Mouse (Mus musculus) olfactory bulb, adult 2 months (tissue): ENCODE data around the gene Tnfrsf8. TPM values are rescaled to one million over a fixed set of nuclear protein-coding genes. Genes with fewer than 3 reads are reported as not detected.
A peak's percentile ranks its signal among the peaks of the same experiment; 100 is the strongest.

Experiments
- H3K27ac ChIP-seq: fragments of 200-500 bp; 2 replicates; pipeline ENCODE4 v1.5.1; 2012; ENCODE audit warnings: low read depth, low read length; ENCODE audit not compliant: insufficient read depth
- H3K4me1 ChIP-seq: fragments of 200-500 bp; 2 replicates; pipeline ENCODE4 v1.6.1; 2012; ENCODE audit warnings: low read length; ENCODE audit not compliant: control insufficient read depth, insufficient read depth
- H3K4me3 ChIP-seq: fragments of 200-500 bp; 2 replicates; pipeline ENCODE4 v1.5.1; 2012; ENCODE audit warnings: mild to moderate bottlenecking, low read depth, low read length, moderate library complexity; ENCODE audit not compliant: insufficient read depth
- CTCF ChIP-seq: fragments of 200-500 bp; IDR thresholded peaks from 2 replicates; pipeline ENCODE4 v1.5.1; 2012; ENCODE audit warnings: low read depth, mild to moderate bottlenecking, low read length, moderate library complexity; ENCODE audit not compliant: insufficient read depth
- POLR2A ChIP-seq: fragments of 200-500 bp; IDR thresholded peaks from 2 replicates; pipeline ENCODE4 v1.6.1; 2012; ENCODE audit warnings: mild to moderate bottlenecking, low read depth, low read length, moderate library complexity; ENCODE audit not compliant: insufficient read depth
- WGBS: fragments of 180-500 bp; shearing (Covaris S2); methylation state at CpG from one replicate; pipeline ENCODE4 v1.1.7; 2018; 5-methylcytosine and 5-hydroxymethylcytosine counted together
- polyA plus RNA-seq: library from polyadenylated mRNA; stranded (reverse); fragments of >200 nt; gene quantifications from 2 replicates; pipeline ENCODE4 v1.2.4, GENCODE M21; 2012; ENCODE audit warnings: low replicate concordance; ENCODE audit not compliant: missing spikeins, insufficient read depth, insufficient read length

Tnfrsf8 gene
- polyA plus RNA-seq, 1 experiment = not detected

DNA sequence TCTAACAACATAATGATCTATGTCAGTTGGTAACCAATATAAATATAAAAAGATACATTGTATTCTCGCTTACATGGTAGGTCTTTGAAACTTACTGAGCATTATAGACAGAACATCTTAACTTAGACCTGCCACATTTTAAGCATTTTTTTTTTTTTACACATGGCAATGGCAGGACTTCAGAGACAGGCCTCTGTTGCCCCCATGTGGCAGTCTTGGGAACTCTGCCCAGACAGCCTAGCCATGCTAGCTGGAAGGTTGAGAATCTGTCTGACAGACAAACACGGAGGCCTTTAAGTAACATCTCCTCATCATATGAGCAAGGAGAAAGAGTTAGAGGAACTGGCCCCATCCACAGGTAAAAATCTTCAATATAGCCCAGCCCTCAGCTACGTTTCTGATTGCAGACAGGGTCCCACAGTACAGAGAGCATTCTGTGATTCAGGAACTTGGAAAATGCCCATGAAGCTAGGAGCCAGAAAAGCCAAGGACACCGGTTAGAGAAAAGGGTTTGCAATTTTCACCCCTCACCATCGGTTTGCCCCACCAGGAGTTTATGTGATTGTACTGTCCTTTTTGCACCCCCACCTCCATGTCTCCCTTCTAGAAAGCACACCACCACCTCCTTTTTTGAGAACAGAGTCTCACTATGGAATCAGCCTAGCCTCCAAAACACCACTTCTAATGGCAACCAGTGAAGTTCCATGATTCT is 19.2 kb downstream of the Tnfrsf8 start:
- Histone ChIP-seq H3K4me3 (no peak overlapping the region), H3K4me1 (no peaks in the 10 kb centered on the region), H3K27ac (no peak overlapping the region)
- WGBS = 49% methylated on average over 5 of the region's 5 CpGs
- TF ChIP-seq POLR2A (no peak), CTCF (0 out of 2 replicates have a peak, but pooled peaks have one; percentile 32)

DNA sequence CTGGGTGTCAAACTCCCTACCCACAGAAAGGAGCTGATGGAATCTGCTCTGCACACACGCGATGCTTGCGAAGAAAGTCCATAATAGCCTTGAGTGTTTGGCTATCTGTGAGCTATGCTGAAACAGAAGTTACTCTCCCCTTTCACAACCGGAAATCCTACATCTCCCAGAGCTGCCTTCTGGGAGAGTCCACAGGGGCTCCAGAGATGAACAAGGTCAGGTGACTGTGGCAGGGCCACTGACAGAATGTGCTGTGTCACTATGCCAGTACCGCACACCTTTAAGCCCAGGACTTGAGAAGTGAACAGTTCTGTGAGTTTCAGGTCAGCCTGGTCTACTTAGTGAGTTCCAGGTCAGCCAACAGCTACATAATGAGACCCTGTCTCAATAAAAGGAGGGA is 20.4 kb downstream of the Tnfrsf8 start:
- WGBS = 89% methylated on average over 5 of the region's 5 CpGs
- TF ChIP-seq CTCF (no peak), POLR2A (no peak)
- Histone ChIP-seq H3K27ac (no peak overlapping the region), H3K4me3 (no peak overlapping the region), H3K4me1 (no peaks in the 10 kb centered on the region)

DNA sequence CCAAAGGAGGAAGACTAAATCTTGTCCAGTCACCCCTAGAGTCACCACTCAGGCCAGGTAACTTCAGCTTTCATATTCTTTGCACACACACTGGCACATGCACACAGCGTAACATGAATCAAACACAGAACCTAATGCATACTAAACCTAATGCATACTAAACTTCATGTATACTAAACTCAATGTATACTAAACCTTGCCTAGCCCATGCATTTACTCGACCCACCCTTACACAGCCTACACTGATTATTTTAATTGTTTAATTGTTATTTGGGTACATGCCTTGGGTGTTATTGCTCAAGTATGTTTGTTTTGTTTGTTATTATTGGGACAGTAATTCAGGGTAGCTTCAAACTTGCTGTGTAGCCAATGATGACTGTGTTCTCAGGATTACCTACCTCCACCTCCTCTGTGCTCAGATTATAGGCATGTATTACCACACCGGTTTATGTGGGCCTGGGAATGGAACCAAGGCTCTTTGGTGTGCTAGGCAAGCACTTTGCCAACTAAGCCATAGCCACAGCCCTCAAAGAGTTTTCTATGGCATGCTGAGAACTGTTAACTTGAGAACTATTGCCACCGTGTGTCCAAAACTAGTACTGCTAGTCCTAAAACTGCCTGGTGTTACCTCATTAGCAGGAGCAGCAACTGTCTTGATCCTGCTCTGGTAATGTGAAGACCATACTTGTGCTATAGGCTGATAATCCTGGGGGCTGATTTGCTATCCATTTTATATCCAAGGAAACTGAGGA is 28.4 kb downstream of the Tnfrsf8 start:
- TF ChIP-seq CTCF (no peak), POLR2A (no peak)
- Histone ChIP-seq H3K4me1 (no peaks in the 10 kb centered on the region), H3K27ac (no peak overlapping the region), H3K4me3 (no peak overlapping the region)
- 37% methylated on average over 4 of the region's 4 CpGs for WGBS

DNA sequence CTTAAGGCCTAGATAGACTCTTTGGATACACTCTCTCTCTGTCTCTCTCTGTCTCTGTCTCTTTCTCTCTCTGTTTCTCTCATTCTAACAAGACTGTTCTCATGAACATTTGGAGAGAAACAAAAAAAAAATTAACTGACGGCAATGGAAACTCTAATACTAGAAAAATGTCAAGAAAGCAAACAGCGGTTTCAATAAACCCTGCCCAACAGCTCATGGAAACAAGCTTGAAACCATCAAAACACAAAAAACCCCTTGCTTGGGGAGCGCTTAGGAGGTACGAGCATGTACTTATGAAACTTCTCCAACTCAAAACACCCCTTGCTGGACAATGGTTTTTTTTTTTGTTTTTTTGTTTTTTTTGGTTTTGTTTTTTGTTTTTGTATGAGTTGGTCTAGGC is 30.3 kb downstream of the Tnfrsf8 start:
- TF ChIP-seq CTCF (no peak), POLR2A (no peak)
- Histone ChIP-seq H3K27ac (no peak overlapping the region), H3K4me3 (no peak overlapping the region), H3K4me1 (no peaks in the 10 kb centered on the region)
- 95% methylated on average over 4 of the region's 4 CpGs for WGBS

DNA sequence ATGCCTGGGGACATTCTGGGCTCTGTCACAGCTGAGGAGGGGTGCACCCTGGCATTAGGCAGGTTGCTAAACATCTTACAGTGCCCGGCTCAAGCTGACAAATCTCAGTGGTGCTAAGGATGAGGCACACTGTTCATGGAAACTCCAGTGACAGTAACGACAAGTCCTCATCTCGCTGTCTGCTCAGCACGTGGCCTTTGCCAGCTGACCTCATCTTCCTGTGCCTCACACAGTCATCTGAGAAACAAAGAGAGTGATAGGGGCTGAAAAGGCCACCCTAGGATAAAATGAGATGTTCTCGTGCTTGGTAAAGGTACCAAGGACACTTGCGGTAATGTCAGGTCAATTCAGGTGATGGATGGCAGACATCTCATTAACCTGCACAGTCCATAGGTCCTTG is 31.5 kb downstream of the Tnfrsf8 start:
- H3K4me3 ChIP-seq = no peak overlapping the region
- no peak for TF ChIP-seq POLR2A
- TF ChIP-seq CTCF = no peak
- no peaks in the 10 kb centered on the region for H3K4me1 ChIP-seq
- WGBS = 66% methylated on average over 6 of the region's 6 CpGs
- H3K27ac ChIP-seq = no peak overlapping the region

DNA sequence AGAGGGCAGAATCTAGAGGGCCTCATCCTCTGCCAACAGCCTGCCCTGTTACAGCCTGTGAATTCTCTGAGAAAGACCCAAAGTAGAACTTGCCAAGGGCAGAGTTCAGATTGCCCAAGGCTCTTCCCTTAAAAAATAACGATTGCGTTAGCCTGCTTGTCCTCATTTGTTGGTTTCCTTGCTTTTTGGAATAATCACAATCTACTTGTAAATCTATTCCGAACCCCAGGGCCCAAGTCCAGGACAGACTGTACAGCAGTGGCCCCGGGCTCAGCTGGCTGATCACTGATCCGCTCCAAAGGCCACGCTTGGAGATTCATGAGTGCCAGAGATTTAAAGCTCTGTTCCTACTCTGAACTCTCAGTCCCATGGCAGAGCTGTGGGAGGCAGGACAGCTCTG is 34.0 kb downstream of the Tnfrsf8 start:
- no peaks in the 10 kb centered on the region for H3K4me1 ChIP-seq
- WGBS = 54% methylated on average over 6 of the region's 6 CpGs
- H3K27ac ChIP-seq = no peak overlapping the region
- H3K4me3 ChIP-seq = no peak overlapping the region
- no peak for TF ChIP-seq POLR2A
- TF ChIP-seq CTCF = no peak

DNA sequence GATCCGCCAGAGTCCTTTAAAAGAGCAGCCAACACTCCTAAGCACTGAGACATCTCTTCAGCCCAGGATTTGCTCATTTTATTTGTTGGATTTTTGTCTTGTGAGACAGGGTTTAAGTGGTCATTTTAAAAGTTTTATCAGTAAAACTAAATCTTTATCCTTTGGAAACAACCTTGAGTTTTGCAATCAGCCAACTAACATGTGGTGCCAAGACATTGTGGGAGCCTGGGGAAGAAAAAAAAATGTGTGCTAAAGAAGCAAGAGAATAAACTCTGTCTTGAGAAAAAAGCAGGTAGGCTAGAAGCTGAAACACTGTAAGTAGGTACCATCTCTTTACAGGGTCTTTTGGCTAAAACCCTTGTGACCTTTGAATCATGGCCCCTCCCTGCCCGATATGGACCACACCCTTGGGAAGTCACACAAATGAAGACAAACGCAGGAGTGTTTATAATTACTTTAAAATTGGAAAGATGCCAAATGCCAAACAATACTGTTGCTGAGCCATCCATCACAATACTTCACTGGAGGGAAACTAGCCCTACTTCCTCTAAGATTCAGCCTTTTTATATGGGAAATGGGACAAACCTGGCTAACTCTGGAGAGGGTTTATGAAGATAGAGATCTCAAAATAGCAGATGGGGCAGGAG is 36.1 kb downstream of the Tnfrsf8 start:
- no peak overlapping the region for H3K4me3 ChIP-seq
- TF ChIP-seq CTCF (no peak), POLR2A (no peak)
- H3K4me1 ChIP-seq = no peaks in the 10 kb centered on the region
- no peak overlapping the region for H3K27ac ChIP-seq
- WGBS = 69% methylated on average over 3 of the region's 3 CpGs

DNA sequence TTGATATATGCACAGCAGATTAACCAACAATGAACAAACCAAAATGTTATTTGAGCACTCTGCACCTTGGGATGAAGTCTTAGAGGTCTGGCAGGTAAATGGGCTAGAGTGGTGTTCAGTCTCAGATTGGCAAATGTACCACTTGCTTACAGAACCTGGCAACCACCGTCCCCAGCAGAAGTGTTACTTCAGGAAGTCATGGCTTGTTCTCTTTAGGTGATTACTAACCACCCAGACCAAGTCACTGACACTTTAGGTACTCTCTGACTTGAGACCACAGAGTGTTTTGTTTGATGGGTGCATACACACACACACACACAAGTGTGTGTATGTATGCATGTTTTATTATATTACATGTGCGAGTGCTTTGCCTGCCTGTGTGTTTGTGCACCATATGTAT is 36.7 kb downstream of the Tnfrsf8 start:
- Histone ChIP-seq H3K27ac (no peak overlapping the region), H3K4me1 (no peaks in the 10 kb centered on the region), H3K4me3 (no peak overlapping the region)
- TF ChIP-seq POLR2A (no peak), CTCF (no peak)
- WGBS = 94% methylated on average over 2 of the region's 2 CpGs
